Mouse (Mus musculus): ENCODE data around the gene Kifc3.

Gene Kifc3

DNA sequence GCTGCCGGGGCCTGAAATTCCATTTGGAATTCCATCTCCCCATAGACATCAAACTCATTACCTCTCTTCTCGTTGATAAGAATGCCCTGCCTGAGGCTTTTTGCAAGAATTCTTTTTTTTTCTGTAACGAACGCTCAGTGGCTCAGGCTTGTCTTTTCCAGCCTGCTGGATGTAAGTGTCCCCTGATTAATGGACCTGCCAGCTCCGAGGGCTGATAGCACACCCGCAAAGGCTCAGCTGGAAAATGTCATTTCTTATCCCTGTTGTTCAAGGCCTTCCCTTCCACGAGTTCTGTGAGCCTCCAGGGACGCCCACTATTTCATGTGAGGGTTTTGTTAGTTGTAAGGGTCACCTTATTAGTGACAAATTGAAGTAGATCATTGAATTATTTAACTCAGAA, 3.3 kb upstream of the Kifc3 start:
- in situ Hi-C loops (cut with MboI; ENCODE audit: low pct_unique_long_range_greater_than_20kb in 1 of 2, low sequenced_read_pairs in 2 of 2, unreplicated experiment in 1 of 2): loop anchor here in 1 of 2 experiments (10.0 kb wide), 2 partner anchors 81 to 181 kb away; no protein-coding TSS in a partner anchor

DNA sequence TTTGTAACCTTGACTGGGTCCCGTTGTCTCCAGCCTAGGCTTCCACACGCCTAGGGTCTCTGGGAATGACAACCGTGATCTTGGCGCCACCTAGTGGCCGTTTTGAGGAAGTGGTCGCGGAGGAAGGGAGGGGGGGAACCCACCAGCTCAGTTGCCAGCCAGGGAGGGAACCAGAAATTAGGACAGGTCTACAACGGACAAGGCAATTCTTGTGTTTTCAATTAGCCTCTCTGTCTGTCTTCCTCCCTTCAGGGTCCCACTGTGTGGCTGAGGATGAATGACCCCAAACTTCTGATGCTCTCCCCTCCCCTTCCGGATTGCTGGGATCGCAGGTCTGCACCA, 1.4 kb upstream of the Kifc3 start:
- in situ Hi-C loops (cut with MboI; ENCODE audit: low pct_unique_long_range_greater_than_20kb in 1 of 2, low sequenced_read_pairs in 2 of 2, unreplicated experiment in 1 of 2): loop anchor here in 1 of 2 experiments (10.0 kb wide), 2 partner anchors 79 to 179 kb away; no protein-coding TSS in a partner anchor

- in situ Hi-C loops (cut with MboI; ENCODE audit: low pct_unique_long_range_greater_than_20kb in 1 of 2, low sequenced_read_pairs in 2 of 2, unreplicated experiment in 1 of 2): loop anchor here in 1 of 2 experiments (10.0 kb wide), 2 partner anchors 79 to 179 kb away; no protein-coding TSS in a partner anchor
Observed at GRCm38 (mm10) chr8:95203326-95204038, 870 bp upstream of the Kifc3 start.

GRCm38 (mm10) chr8:95202056-95202570, 499 bp downstream of the Kifc3 start:
- in situ Hi-C loops (cut with MboI; ENCODE audit: low pct_unique_long_range_greater_than_20kb in 1 of 2, low sequenced_read_pairs in 2 of 2, unreplicated experiment in 1 of 2): loop anchor here in 1 of 2 experiments (10.0 kb wide), 2 partner anchors 77 to 177 kb away; no protein-coding TSS in a partner anchor

DNA sequence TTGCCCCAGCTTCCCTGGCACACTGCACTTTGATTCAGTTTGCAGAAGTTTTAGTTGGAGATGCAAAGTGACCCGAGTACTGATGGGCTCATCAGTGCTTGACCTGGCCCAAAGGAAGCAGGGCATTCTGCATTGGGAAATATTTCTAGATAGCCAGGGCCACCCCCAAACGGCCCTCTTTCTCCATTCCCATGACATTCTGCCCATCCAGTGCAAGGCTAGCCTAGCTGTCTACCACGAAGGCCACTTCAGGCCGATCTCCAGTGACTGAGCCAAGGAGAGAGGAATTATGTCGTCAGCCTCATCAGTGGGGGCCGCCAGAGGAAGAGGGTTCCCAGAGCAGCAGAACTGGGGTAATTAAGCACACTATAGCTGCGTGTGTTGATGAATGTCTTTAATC, 1.1 kb downstream of the Kifc3 start:
- in situ Hi-C loops (cut with MboI; ENCODE audit: low pct_unique_long_range_greater_than_20kb in 1 of 2, low sequenced_read_pairs in 2 of 2, unreplicated experiment in 1 of 2): loop anchor here in 1 of 2 experiments (10.0 kb wide), 2 partner anchors 77 to 177 kb away; no protein-coding TSS in a partner anchor

DNA sequence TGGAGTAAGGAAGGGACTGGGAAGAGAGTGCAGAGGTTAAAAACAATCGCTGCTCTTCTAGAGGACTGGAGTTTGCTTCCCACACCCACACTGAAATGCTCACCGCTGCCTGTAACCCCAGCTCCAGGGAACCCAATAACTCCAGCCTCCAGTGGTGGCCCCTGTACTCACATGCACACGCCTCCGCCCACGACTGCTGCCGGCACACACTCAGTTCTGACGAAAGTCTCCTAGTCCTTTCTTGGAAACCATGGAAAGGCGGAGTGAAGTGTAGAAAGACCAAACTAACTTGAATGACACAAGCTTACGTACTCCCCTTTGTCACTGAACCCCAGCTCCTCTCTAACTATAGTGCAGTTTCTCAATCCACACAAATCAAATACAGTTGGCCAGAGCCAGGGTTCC, 2.6 kb downstream of the Kifc3 start:
- in situ Hi-C loops (cut with MboI; ENCODE audit: low pct_unique_long_range_greater_than_20kb in 1 of 2, low sequenced_read_pairs in 2 of 2, unreplicated experiment in 1 of 2): loop anchor here in 1 of 2 experiments (10.0 kb wide), 2 partner anchors 75 to 175 kb away; no protein-coding TSS in a partner anchor

DNA sequence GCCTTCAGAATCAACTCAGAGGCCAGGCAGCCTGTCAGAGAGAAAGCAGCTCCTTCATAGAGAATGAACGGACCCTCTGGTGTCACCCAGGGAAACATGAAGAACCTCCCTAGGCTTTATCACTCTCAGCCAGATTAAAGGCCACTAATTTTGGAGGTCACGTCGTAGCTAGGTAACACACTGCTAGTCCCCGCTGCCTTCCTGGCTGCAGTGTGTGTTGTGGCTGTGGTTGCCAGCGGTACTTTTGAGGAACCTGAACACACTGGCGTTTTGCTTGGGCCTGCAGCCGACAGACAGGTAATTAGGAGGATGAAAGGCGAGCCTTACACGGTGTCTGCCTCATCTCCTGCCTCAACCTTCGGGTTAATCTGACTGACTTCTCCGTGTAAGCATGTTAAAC, 6.9 kb downstream of the Kifc3 start:
- in situ Hi-C loops (cut with MboI; ENCODE audit: low pct_unique_long_range_greater_than_20kb in 1 of 2, low sequenced_read_pairs in 2 of 2, unreplicated experiment in 1 of 2): no loop called here

DNA sequence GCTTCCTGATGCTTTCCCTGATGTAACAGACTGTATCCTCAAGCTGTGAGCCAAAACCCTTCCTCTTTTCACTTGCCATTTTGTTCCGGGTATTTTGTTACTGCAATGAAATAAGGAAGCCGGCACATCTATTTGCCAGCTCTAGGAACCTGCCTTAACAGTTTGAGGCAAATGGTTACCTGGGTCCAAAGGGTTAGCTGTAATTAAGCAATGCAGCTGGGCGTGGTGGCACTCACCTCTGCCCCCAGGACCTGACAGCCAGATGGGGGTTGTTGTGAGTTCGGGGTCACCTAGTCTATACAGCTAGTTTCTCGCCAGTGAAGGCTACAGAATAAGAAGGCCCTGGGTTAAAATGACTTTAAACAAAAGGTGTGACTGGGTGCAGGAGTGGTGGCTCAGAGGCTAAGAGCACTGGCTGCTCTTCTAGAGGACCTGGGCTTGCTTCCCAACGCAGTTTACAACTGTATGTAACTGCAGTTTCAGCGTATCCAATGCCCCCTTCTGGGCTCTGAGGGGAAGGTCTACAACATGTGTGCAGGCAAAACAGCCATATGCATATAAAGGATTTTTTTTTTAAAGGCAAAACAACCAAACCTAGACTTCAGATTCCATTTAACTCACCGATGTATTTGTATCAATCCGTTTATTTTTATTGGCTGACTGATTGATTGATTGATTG, 11.0 kb downstream of the Kifc3 start:
- in situ Hi-C loops (cut with MboI; ENCODE audit: low pct_unique_long_range_greater_than_20kb in 1 of 2, low sequenced_read_pairs in 2 of 2, unreplicated experiment in 1 of 2): no loop called here

DNA sequence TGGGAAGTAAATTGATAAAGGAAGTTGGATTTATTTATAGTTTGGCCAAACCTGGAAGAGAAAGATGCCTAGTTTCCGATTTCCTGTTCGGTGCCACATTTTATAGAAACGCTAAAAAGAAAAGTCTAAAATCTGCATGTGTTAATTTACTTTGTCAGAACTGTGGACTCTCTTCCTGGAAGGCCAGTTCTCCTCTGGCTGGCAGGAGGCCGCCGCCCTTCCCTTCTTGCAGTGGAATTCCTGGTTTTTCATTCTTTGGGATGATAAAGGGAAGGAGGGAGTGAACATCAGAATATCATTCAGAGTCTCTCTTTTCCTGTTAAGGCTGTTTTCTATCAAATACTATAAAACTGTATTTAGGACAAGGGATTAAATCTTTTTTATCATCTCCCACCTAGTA, 15.0 kb downstream of the Kifc3 start:
- in situ Hi-C loops (cut with MboI; ENCODE audit: low pct_unique_long_range_greater_than_20kb in 1 of 2, low sequenced_read_pairs in 2 of 2, unreplicated experiment in 1 of 2): no loop called here

- in situ Hi-C loops (cut with MboI; ENCODE audit: low pct_unique_long_range_greater_than_20kb in 1 of 2, low sequenced_read_pairs in 2 of 2, unreplicated experiment in 1 of 2): no loop called here
Observed at GRCm38 (mm10) chr8:95185891-95186513, 16.6 kb downstream of the Kifc3 start.

DNA sequence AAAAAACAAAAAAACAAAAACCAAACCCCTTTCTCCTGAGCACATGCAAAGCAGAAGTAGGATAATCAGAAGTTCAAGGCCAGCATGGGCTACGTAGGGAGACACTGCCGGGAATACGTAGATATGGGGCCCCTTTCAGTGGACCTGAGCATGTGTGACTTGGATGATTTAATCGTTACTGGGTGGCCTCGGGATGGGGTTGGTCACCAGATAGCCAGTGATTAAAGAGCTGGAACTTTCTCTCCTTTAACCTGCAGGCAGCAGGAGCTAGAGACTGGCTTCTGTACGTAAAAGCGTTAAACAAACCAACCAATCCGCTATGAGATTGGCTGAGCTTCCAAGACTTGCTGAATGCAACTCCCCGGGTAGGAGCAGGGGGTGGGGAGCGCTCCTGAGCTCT, 17.5 kb downstream of the Kifc3 start:
- in situ Hi-C loops (cut with MboI; ENCODE audit: low pct_unique_long_range_greater_than_20kb in 1 of 2, low sequenced_read_pairs in 2 of 2, unreplicated experiment in 1 of 2): no loop called here

DNA sequence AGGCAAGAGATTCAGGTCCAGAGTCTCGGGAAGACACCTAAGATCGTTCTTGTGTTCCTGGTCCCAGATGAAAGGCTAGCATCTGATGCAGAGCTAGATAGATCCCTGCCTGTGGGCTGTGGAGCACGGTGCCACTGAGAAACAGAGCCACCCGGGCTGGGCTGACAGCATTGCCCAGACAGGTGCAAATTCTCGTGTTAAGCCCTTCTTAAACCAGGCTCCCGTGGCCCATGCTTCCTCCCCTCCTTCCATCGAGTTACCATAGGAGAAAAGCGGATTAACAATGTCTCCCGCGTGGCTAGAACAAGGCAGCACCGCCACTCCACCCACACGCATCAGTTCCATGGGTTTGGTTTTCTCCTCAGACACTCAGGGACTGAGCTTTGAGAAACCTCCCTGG, 18.4 kb downstream of the Kifc3 start:
- in situ Hi-C loops (cut with MboI; ENCODE audit: low pct_unique_long_range_greater_than_20kb in 1 of 2, low sequenced_read_pairs in 2 of 2, unreplicated experiment in 1 of 2): no loop called here

DNA sequence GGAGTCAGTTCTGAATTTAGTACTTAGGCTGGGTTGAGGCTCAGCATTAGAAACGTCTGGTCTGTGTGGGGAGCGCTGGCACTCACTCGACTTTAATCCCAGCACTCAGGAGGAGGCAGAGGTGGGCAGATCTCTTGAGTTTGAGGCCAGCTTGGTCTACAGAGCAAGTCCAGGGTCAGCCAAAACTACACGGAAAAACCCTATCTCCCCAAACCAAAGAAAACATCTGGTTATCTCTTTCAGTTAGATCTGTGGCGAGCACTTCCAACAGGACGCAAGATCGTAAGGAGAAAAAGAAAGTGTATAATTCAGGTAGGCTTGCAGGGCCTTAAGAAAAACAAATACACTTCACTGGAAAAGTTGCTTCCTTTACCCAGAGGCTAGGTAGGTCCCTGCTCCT, 20.8 kb downstream of the Kifc3 start:
- in situ Hi-C loops (cut with MboI; ENCODE audit: low pct_unique_long_range_greater_than_20kb in 1 of 2, low sequenced_read_pairs in 2 of 2, unreplicated experiment in 1 of 2): no loop called here

DNA sequence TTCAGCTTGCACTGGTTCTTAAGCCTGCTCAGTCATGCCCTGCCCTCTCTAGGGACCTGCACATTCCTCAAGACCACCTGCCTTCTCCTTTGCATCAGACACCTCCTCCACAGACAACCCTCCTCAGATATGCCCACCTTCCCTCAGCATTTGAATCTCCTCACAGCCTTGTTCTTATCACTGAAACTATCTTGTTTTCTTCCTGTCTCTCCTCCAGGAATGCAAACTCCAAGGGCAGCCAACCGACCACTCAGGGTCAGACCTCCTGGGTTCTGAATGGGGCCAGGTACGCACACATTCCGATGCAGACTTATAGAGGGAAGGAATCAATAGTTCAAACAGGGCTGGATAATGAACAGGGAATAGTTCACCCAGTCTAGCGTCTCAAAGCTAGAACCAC, 24.4 kb downstream of the Kifc3 start:
- in situ Hi-C loops (cut with MboI; ENCODE audit: low pct_unique_long_range_greater_than_20kb in 1 of 2, low sequenced_read_pairs in 2 of 2, unreplicated experiment in 1 of 2): no loop called here

- in situ Hi-C loops (cut with MboI; ENCODE audit: low pct_unique_long_range_greater_than_20kb in 1 of 2, low sequenced_read_pairs in 2 of 2, unreplicated experiment in 1 of 2): no loop called here
Observed at GRCm38 (mm10) chr8:95176985-95177384, 25.6 kb downstream of the Kifc3 start.

- in situ Hi-C loops (cut with MboI; ENCODE audit: low pct_unique_long_range_greater_than_20kb in 1 of 2, low sequenced_read_pairs in 2 of 2, unreplicated experiment in 1 of 2): no loop called here
Observed at GRCm38 (mm10) chr8:95175808-95176207, 26.8 kb downstream of the Kifc3 start.

- in situ Hi-C loops (cut with MboI; ENCODE audit: low pct_unique_long_range_greater_than_20kb in 1 of 2, low sequenced_read_pairs in 2 of 2, unreplicated experiment in 1 of 2): no loop called here
Observed at GRCm38 (mm10) chr8:95175306-95175705, 27.3 kb downstream of the Kifc3 start.

GRCm38 (mm10) chr8:95172433-95172832, 30.2 kb downstream of the Kifc3 start:
- in situ Hi-C loops (cut with MboI; ENCODE audit: low pct_unique_long_range_greater_than_20kb in 1 of 2, low sequenced_read_pairs in 2 of 2, unreplicated experiment in 1 of 2): no loop called here

DNA sequence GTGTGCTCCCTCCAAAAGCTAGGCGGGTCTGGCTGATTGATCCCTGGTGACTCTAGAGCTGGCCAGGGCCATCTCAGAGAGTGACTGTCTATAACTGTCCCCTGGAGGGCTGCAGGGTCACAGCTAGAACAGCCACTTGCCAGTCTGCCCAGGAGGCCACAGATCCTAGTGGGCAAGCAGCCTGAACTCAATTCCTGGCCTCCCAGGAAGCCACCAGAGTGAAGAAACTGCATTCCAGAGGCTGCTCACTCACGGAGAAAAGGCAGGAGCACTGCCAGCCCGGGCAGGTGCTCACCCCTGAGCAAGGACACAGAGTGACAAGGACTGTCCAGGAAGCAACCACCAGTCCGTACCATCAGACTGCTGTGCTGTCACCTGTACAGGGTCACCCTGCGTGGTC, 34.9 kb downstream of the Kifc3 start:
- in situ Hi-C loops (cut with MboI; ENCODE audit: low pct_unique_long_range_greater_than_20kb in 1 of 2, low sequenced_read_pairs in 2 of 2, unreplicated experiment in 1 of 2): no loop called here
